Mouse (Mus musculus): ENCODE results near the gene Emp3.
"Not testable (repeated sequence)": the region's sequence is repeated elsewhere in the genome, so short reads cannot be mapped to it uniquely, and the experiment has no call there.

GRCm38 (mm10) chr7:45943280-45943679 is 22.1 kb upstream of the Emp3 start:
- TF ChIP-seq CTCF (conservative IDR thresholded peaks at IDR 0.05; ENCODE audit: insufficient read depth, insufficient read length, low read depth, low read length): peak; percentile 42
- TF ChIP-seq POLR2A (IDR thresholded peaks at IDR 0.05; ENCODE audit: low read depth, low read length): not testable (repeated sequence)

Measured in kidney, adult 2 months (tissue).